ENCODE assay signal across 8 mouse cellular contexts in genomic region chr13:48977858-48978257, GRCm38 (mm10). TPM values are rescaled to one million over a fixed set of nuclear protein-coding genes. Genes with fewer than 3 reads are reported as not detected.
DNase-seq lines count a peak whose midpoint lies in the region; ATAC-seq and TF ChIP-seq lines count a peak whose summit lies in the region.

No protein-coding gene starts in this region.

- ATAC-seq in common myeloid progenitor, adult 5-6 weeks (replicated peaks; ENCODE audit: low read depth, poor library complexity, severe bottlenecking), result peak; percentile 70
- peak; percentile 41 for ATAC-seq in liver, embryonic 16.5 days (ENCODE audit: low read depth)
- ATAC-seq in stomach, embryonic 16.5 days (ENCODE audit: insufficient read depth, low FRiP score), result 0 out of 2 replicates have a peak, but pooled peaks have one; percentile 21
- ATAC-seq in hindbrain, embryonic 16.5 days, result no peak
- no peak for ATAC-seq in frontal cortex, adult (ENCODE audit: low TSS enrichment)

- peak overlapping the region; percentile 45 for H3K4me2 ChIP-seq in liver, embryonic 16.5 days (ENCODE audit: low read depth, low read length)
- peak overlapping the region; percentile 40 for H3K4me2 ChIP-seq in stomach, embryonic 16.5 days (ENCODE audit: low read depth, low read length)
- H3K4me2 ChIP-seq in hindbrain, embryonic 16.5 days (ENCODE audit: low read length), result no peak overlapping the region

- peak in 1 of 2 experiments; percentile 26 for DNase-seq in heart, adult 2 months
- DNase-seq in heart, embryonic 10.5 days (ENCODE audit: low spot score), result no peak
- no peak for DNase-seq in left cerebral cortex, adult 18-20 months (ENCODE audit: low spot score in 2 of 2)

- H3K9me3 ChIP-seq in heart, embryonic 10.5 days, result no peaks in the 10 kb centered on the region
- H3K9me3 ChIP-seq in liver, embryonic 16.5 days (replicated peaks; ENCODE audit: control insufficient read depth, low read length), result no peaks in the 10 kb centered on the region
- no peaks in the 10 kb centered on the region for H3K9me3 ChIP-seq in stomach, embryonic 16.5 days (replicated peaks; ENCODE audit: control insufficient read depth, low read length)
- no peaks in the 10 kb centered on the region for H3K9me3 ChIP-seq in hindbrain, embryonic 16.5 days (ENCODE audit: control insufficient read depth, low read length)

- no peaks in the 10 kb centered on the region for H3K27me3 ChIP-seq in heart, adult 2 months (ENCODE audit: control insufficient read depth, insufficient read depth, low read length)
- H3K27me3 ChIP-seq in heart, embryonic 10.5 days (ENCODE audit: insufficient read depth, poor library complexity, severe bottlenecking), result no peaks in the 10 kb centered on the region
- H3K27me3 ChIP-seq in liver, embryonic 16.5 days (ENCODE audit: control insufficient read depth, insufficient read depth, low read depth, low read length), result no peaks in the 10 kb centered on the region
- no peaks in the 10 kb centered on the region for H3K27me3 ChIP-seq in stomach, embryonic 16.5 days (ENCODE audit: control insufficient read depth, insufficient read depth, low read length)
- no peaks in the 10 kb centered on the region for H3K27me3 ChIP-seq in hindbrain, embryonic 16.5 days (replicated peaks; ENCODE audit: control insufficient read depth, insufficient read depth, low read length)

- peaks cover 2% of the 10 kb centered on the region for H3K4me1 ChIP-seq in heart, adult 2 months (ENCODE audit: control insufficient read depth, insufficient read depth, low read length)
- H3K4me1 ChIP-seq in heart, embryonic 10.5 days, result peaks cover 9% of the 10 kb centered on the region
- H3K4me1 ChIP-seq in liver, embryonic 16.5 days (ENCODE audit: control insufficient read depth, low read depth, low read length), result peaks cover 3% of the 10 kb centered on the region; the same call in 1 of the 2 replicates
- H3K4me1 ChIP-seq in stomach, embryonic 16.5 days (ENCODE audit: control insufficient read depth, insufficient read depth, low read length), result peaks cover 8% of the 10 kb centered on the region; the same call in 1 of the 2 replicates
- H3K4me1 ChIP-seq in hindbrain, embryonic 16.5 days (ENCODE audit: control insufficient read depth, insufficient read depth, low read depth, low read length), result no peaks in the 10 kb centered on the region

- intact Hi-C loops in heart, adult 2 months (cut with DNase I), result loop anchor here (10.0 kb wide), 1 partner anchor 433 kb away; no protein-coding TSS in a partner anchor

- H3K27ac ChIP-seq in heart, adult 2 months, result peak overlapping the region; percentile 63
- no peak overlapping the region for H3K27ac ChIP-seq in heart, embryonic 10.5 days
- no peak overlapping the region; the same call in 1 of the 2 replicates for H3K27ac ChIP-seq in liver, embryonic 16.5 days (ENCODE audit: low read length)
- 0 out of 2 replicates have a peak overlapping the region, but pooled peaks have one; percentile 26 for H3K27ac ChIP-seq in stomach, embryonic 16.5 days (ENCODE audit: low read length)
- H3K27ac ChIP-seq in hindbrain, embryonic 16.5 days (ENCODE audit: low read depth, low read length), result no peak overlapping the region

- peak overlapping the region; percentile 58 for H3K9ac ChIP-seq in heart, adult 2 months (ENCODE audit: low read depth, low read length)
- no peak overlapping the region; the same call in 1 of the 2 replicates for H3K9ac ChIP-seq in liver, embryonic 16.5 days (ENCODE audit: low read depth, low read length)
- 0 out of 2 replicates have a peak overlapping the region, but pooled peaks have one; percentile 14 for H3K9ac ChIP-seq in stomach, embryonic 16.5 days (ENCODE audit: low read length)
- no peak overlapping the region for H3K9ac ChIP-seq in hindbrain, embryonic 16.5 days (ENCODE audit: low read depth, low read length)

- no peak for TF ChIP-seq POLR2A in heart, adult 2 months (IDR thresholded peaks at IDR 0.05; ENCODE audit: insufficient read depth, low read depth, low read length)

- TF ChIP-seq CTCF in heart, adult 2 months (IDR thresholded peaks at IDR 0.05), result no peak

- 14% methylated on average over 3 of the region's 3 CpGs for WGBS in heart, adult 2 months
- 78% methylated on average over 3 of the region's 3 CpGs for WGBS in heart, embryonic 10.5 days
- 23% methylated on average over 3 of the region's 3 CpGs for WGBS in liver, embryonic 16.5 days (ENCODE audit: insufficient replicate concordance)
- WGBS in stomach, embryonic 16.5 days, result 29% methylated on average over 3 of the region's 3 CpGs
- WGBS in hindbrain, embryonic 16.5 days, result 83% methylated on average over 3 of the region's 3 CpGs

- H3K4me3 ChIP-seq in heart, adult 2 months, result peak overlapping the region; percentile 27
- no peak overlapping the region for H3K4me3 ChIP-seq in heart, embryonic 10.5 days
- H3K4me3 ChIP-seq in liver, embryonic 16.5 days (ENCODE audit: low read depth, low read length), result peak overlapping the region; percentile 10
- H3K4me3 ChIP-seq in stomach, embryonic 16.5 days (replicated peaks; ENCODE audit: low read length), result no peak overlapping the region
- H3K4me3 ChIP-seq in hindbrain, embryonic 16.5 days (ENCODE audit: low read length), result no peak overlapping the region

- no peaks in the 10 kb centered on the region for H3K79me2 ChIP-seq in heart, adult 2 months (replicated peaks; ENCODE audit: control insufficient read depth, insufficient read depth, low read length)

- no peaks in the 10 kb centered on the region for H3K36me3 ChIP-seq in heart, adult 2 months (ENCODE audit: control insufficient read depth, insufficient read depth, low read length)
- H3K36me3 ChIP-seq in heart, embryonic 10.5 days, result no peaks in the 10 kb centered on the region
- no peaks in the 10 kb centered on the region for H3K36me3 ChIP-seq in liver, embryonic 16.5 days (ENCODE audit: control insufficient read depth, insufficient read depth)
- H3K36me3 ChIP-seq in stomach, embryonic 16.5 days (ENCODE audit: control insufficient read depth, insufficient read depth, low read length), result no peaks in the 10 kb centered on the region
- H3K36me3 ChIP-seq in hindbrain, embryonic 16.5 days (ENCODE audit: control insufficient read depth, insufficient read depth, low read length), result no peaks in the 10 kb centered on the region

- TF ChIP-seq EP300 in heart, adult 2 months (IDR thresholded peaks at IDR 0.05; ENCODE audit: insufficient read depth, low read depth, low read length), result no peak

RNA-seq across cellular contexts. Expression of gene Fam120a, which starts 10.0 kb away (rescaled TPM):
- total RNA-seq in heart, adult 2 months (2021), result 100 to 1,000 TPM; 102 to 106 TPM
- 47.5 and 72.2 TPM in 2 replicates for polyA plus RNA-seq in heart, adult 2 months (2012; rRNA removed)
- polyA plus RNA-seq in heart, embryonic 10.5 days (2016; fragmentation: Nextera tagmentation; extraction: Ambion mirVana), result 17.5 and 20.7 TPM in 2 replicates
- 126 and 134 TPM in 2 replicates for total RNA-seq in common myeloid progenitor, adult 5-6 weeks (2017)
- 11.5 and 12.0 TPM in 2 replicates for polyA plus RNA-seq in liver, embryonic 16.5 days (2015; fragmentation: Nextera tagmentation; extraction: Ambion mirVana)
- 25.4 and 27.8 TPM in 2 replicates for polyA plus RNA-seq in stomach, embryonic 16.5 days (2015; fragmentation: Nextera tagmentation; extraction: Ambion mirVana)
- polyA plus RNA-seq in hindbrain, embryonic 16.5 days (2015; fragmentation: Nextera tagmentation; extraction: Ambion mirVana), result 9.8 and 10.9 TPM in 2 replicates
- total RNA-seq in left cerebral cortex, adult 18-20 months (2021), result 100 to 1,000 TPM; 106 to 111 TPM

Comparison
In these comparisons a context has a peak if more than half of its experiments do, and no peak if none do; other contexts are left out.
1. H3K27ac ChIP-seq: peak in heart, adult 2 months (single experiment) and stomach, embryonic 16.5 days (single experiment); none in heart, embryonic 10.5 days (single experiment), liver, embryonic 16.5 days (single experiment) and hindbrain, embryonic 16.5 days (single experiment).
2. H3K4me3 ChIP-seq: peak in heart, adult 2 months (single experiment) and liver, embryonic 16.5 days (single experiment); none in heart, embryonic 10.5 days (single experiment), stomach, embryonic 16.5 days (single experiment) and hindbrain, embryonic 16.5 days (single experiment).
3. H3K9ac ChIP-seq: peak in heart, adult 2 months (single experiment) and stomach, embryonic 16.5 days (single experiment); none in liver, embryonic 16.5 days (single experiment) and hindbrain, embryonic 16.5 days (single experiment).
4. ATAC-seq: peak in common myeloid progenitor, adult 5-6 weeks (single experiment), liver, embryonic 16.5 days (single experiment) and stomach, embryonic 16.5 days (single experiment); none in hindbrain, embryonic 16.5 days (single experiment) and frontal cortex, adult (single experiment).